Mouse (Mus musculus) lung, postnatal 0 days (tissue): ENCODE results near the gene Engase. TPM values are rescaled to one million over a fixed set of nuclear protein-coding genes. Genes with fewer than 3 reads are reported as not detected.

Experiments
- ATAC-seq: fragments of 200-750 bp; cut with Nextera tagmentation; 2 replicates; pipeline ENCODE4 v1.8.0; 2017; ENCODE audit warnings: moderate library complexity
- DNase-seq: peaks from one replicate; pipeline ENCODE4 v3.0.0-alpha.2; 2016; ENCODE audit warnings: low spot score
- H3K27ac ChIP-seq: fragments of 300-500 bp; sonication (generic); 2 replicates; pipeline ENCODE4 v1.5.1; 2014; ENCODE audit warnings: antibody characterized with exemption, mild to moderate bottlenecking, low read length, mixed read lengths
- H3K27me3 ChIP-seq: fragments of 300-500 bp; sonication (generic); replicated peaks from 2 replicates; pipeline ENCODE4 v1.6.1; 2014; ENCODE audit warnings: low read length, mixed read lengths; ENCODE audit not compliant: insufficient read depth
- H3K36me3 ChIP-seq: fragments of 300-500 bp; sonication (generic); 2 replicates; pipeline ENCODE4 v1.6.1; 2014; ENCODE audit warnings: low read length, mixed read lengths; ENCODE audit not compliant: insufficient read depth
- H3K4me1 ChIP-seq: fragments of 300-500 bp; sonication (generic); 2 replicates; pipeline ENCODE4 v1.6.1; 2014; ENCODE audit warnings: antibody characterized with exemption, low read depth, low read length, mixed read lengths; ENCODE audit not compliant: insufficient read depth
- H3K4me2 ChIP-seq: fragments of 300-500 bp; sonication (generic); replicated peaks from 2 replicates; pipeline ENCODE4 v1.6.1; 2014; ENCODE audit warnings: low read depth, mild to moderate bottlenecking, low read length, moderate library complexity, mixed read lengths
- H3K4me3 ChIP-seq: fragments of 300-500 bp; sonication (generic); 2 replicates; pipeline ENCODE4 v1.5.1; 2014; ENCODE audit warnings: low read depth, low read length
- H3K9ac ChIP-seq: fragments of 300-500 bp; sonication (generic); replicated peaks from 2 replicates; pipeline ENCODE4 v1.6.1; 2014; ENCODE audit warnings: low read depth, mild to moderate bottlenecking
- H3K9me3 ChIP-seq: fragments of 300-500 bp; sonication (generic); 2 replicates; pipeline ENCODE4 v1.6.1; 2016; ENCODE audit warnings: low read length, mixed read lengths
- CTCF ChIP-seq: IDR thresholded peaks from 2 replicates; pipeline ENCODE4 v1.5.1; 2016; ENCODE audit warnings: antibody characterized with exemption, mild to moderate bottlenecking
- EP300 ChIP-seq: IDR thresholded peaks from 2 replicates; pipeline ENCODE4 v1.6.1; 2016; ENCODE audit warnings: antibody characterized with exemption, mild to moderate bottlenecking, control low read depth
- WGBS: fragments of 180-500 bp; shearing (Covaris S2); extraction: QIAGEN DNeasy Blood & Tissue Kit; methylation state at CpG from one replicate; pipeline ENCODE4 v1.1.7; 2014; 5-methylcytosine and 5-hydroxymethylcytosine counted together
- polyA plus RNA-seq: library from polyadenylated mRNA; unstranded; fragments of >200 nt; fragmentation: Nextera tagmentation; extraction: Ambion mirVana; gene quantifications from 2 replicates; pipeline ENCODE4 v1.2.1, GENCODE M21; 2015

Engase gene
- polyA plus RNA-seq, 1 experiment from 2014 or later, result 4.7 TPM

GRCm38 (mm10) chr11:118438665-118439414 is 37.8 kb upstream of the Engase start:
- no peak overlapping the region for H3K4me2 ChIP-seq
- TF ChIP-seq CTCF (no peak), EP300 (peak; percentile 87)
- peak overlapping the region; percentile 81 for H3K27ac ChIP-seq
- ATAC-seq (peak; percentile 79), DNase-seq (peak; percentile 77)
- no peak overlapping the region for H3K9ac ChIP-seq
- H3K9me3 ChIP-seq, result no peaks in the 10 kb centered on the region
- peaks cover 11% of the 10 kb centered on the region; the same call in 1 of the 2 replicates for H3K4me1 ChIP-seq
- H3K27me3 ChIP-seq, result no peaks in the 10 kb centered on the region
- no peak overlapping the region for H3K4me3 ChIP-seq
- 21% methylated on average over 11 of the region's 11 CpGs for WGBS
- H3K36me3 ChIP-seq, result no peaks in the 10 kb centered on the region

GRCm38 (mm10) chr11:118442691-118443090 is 33.9 kb upstream of the Engase start:
- Histone ChIP-seq H3K4me2 (no peak overlapping the region), H3K9ac (no peak overlapping the region), H3K9me3 (no peaks in the 10 kb centered on the region), H3K27me3 (no peaks in the 10 kb centered on the region), H3K27ac (no peak overlapping the region), H3K4me1 (peaks cover 11% of the 10 kb centered on the region; the same call in 1 of the 2 replicates), H3K36me3 (no peaks in the 10 kb centered on the region), H3K4me3 (no peak overlapping the region)
- 43% methylated on average over 13 of the region's 13 CpGs for WGBS
- ATAC-seq (no peak), DNase-seq (no peak)
- no peak for TF ChIP-seq CTCF
- no peak for TF ChIP-seq EP300

GRCm38 (mm10) chr11:118443201-118443970 is 33.2 kb upstream of the Engase start:
- Histone ChIP-seq H3K36me3 (no peaks in the 10 kb centered on the region), H3K4me1 (peaks cover 11% of the 10 kb centered on the region; the same call in 1 of the 2 replicates), H3K27ac (no peak overlapping the region), H3K9me3 (no peaks in the 10 kb centered on the region), H3K4me3 (no peak overlapping the region), H3K27me3 (no peaks in the 10 kb centered on the region), H3K9ac (no peak overlapping the region), H3K4me2 (no peak overlapping the region)
- DNase-seq, result peak; percentile 86
- TF ChIP-seq EP300, result no peak
- peak; percentile 96 for TF ChIP-seq CTCF
- 24% methylated on average over 11 of the region's 11 CpGs for WGBS
- peak; percentile 63 for ATAC-seq

- TF ChIP-seq CTCF (peak; percentile 99), EP300 (no peak)
- Histone ChIP-seq H3K4me2 (no peak overlapping the region), H3K9ac (no peak overlapping the region), H3K4me1 (no peaks in the 10 kb centered on the region), H3K4me3 (no peak overlapping the region), H3K27ac (no peak overlapping the region), H3K36me3 (no peaks in the 10 kb centered on the region), H3K9me3 (no peaks in the 10 kb centered on the region), H3K27me3 (no peaks in the 10 kb centered on the region)
- DNase-seq, result peak; percentile 81
- peak; percentile 80 for ATAC-seq
- 12% methylated on average over 3 of the region's 3 CpGs for WGBS
Observed at GRCm38 (mm10) chr11:118445843-118446242, 30.8 kb upstream of the Engase start.

- no peaks in the 10 kb centered on the region for H3K9me3 ChIP-seq
- H3K36me3 ChIP-seq, result no peaks in the 10 kb centered on the region
- 60% methylated on average over 4 of the region's 4 CpGs for WGBS
- ATAC-seq, result no peak
- TF ChIP-seq CTCF (no peak), EP300 (no peak)
- H3K9ac ChIP-seq, result no peak overlapping the region
- H3K27me3 ChIP-seq, result no peaks in the 10 kb centered on the region
- no peaks in the 10 kb centered on the region for H3K4me1 ChIP-seq
- H3K27ac ChIP-seq, result no peak overlapping the region
- no peak overlapping the region for H3K4me3 ChIP-seq
- DNase-seq, result no peak
- H3K4me2 ChIP-seq, result no peak overlapping the region
Observed at GRCm38 (mm10) chr11:118447346-118447745, 29.3 kb upstream of the Engase start.

- whole genome bisulfite sequencing, result 74% methylated on average over 8 of the region's 8 CpGs
- Histone ChIP-seq H3K9ac (no peak overlapping the region), H3K4me3 (no peak overlapping the region), H3K4me1 (no peaks in the 10 kb centered on the region), H3K27me3 (no peaks in the 10 kb centered on the region), H3K36me3 (no peaks in the 10 kb centered on the region), H3K9me3 (no peaks in the 10 kb centered on the region), H3K27ac (no peak overlapping the region), H3K4me2 (no peak overlapping the region)
- no peak for ATAC-seq
- TF ChIP-seq EP300 (no peak), CTCF (no peak)
- no peak for DNase-seq
Observed at GRCm38 (mm10) chr11:118448385-118448784, 28.2 kb upstream of the Engase start.
